Mouse (Mus musculus) midbrain, embryonic 10.5 days (tissue): Measurements from ENCODE around the gene Adamtsl2. TPM values are rescaled to one million over a fixed set of nuclear protein-coding genes. Genes with fewer than 3 reads are reported as not detected.

Experiments
- DNase-seq: peaks from one replicate; pipeline ENCODE4 v3.0.0-alpha.2; 2017; ENCODE audit warnings: low spot score
- H3K27ac ChIP-seq: fragments of 300-500 bp; sonication (generic); replicated peaks from 2 replicates; pipeline ENCODE4 v1.5.1; 2016; ENCODE audit warnings: mild to moderate bottlenecking
- H3K27me3 ChIP-seq: fragments of 300-500 bp; sonication (generic); 2 replicates; pipeline ENCODE4 v1.6.1; 2016; ENCODE audit warnings: low read depth, mild to moderate bottlenecking; ENCODE audit not compliant: poor library complexity, severe bottlenecking
- H3K36me3 ChIP-seq: fragments of 300-500 bp; sonication (generic); 2 replicates; pipeline ENCODE4 v1.6.1; 2016; ENCODE audit warnings: mild to moderate bottlenecking, moderate library complexity
- H3K4me1 ChIP-seq: fragments of 300-500 bp; sonication (generic); 2 replicates; pipeline ENCODE4 v1.6.1; 2016
- H3K4me3 ChIP-seq: fragments of 300-500 bp; sonication (generic); 2 replicates; pipeline ENCODE4 v1.5.1; 2016; ENCODE audit warnings: mild to moderate bottlenecking, moderate library complexity
- H3K9me3 ChIP-seq: fragments of 300-500 bp; sonication (generic); replicated peaks from 2 replicates; pipeline ENCODE4 v1.6.1; 2016; ENCODE audit warnings: mild to moderate bottlenecking
- WGBS: fragments of 180-500 bp; shearing (Covaris S2); methylation state at CpG from one replicate; pipeline ENCODE4 v1.1.7; 2016; 5-methylcytosine and 5-hydroxymethylcytosine counted together
- polyA plus RNA-seq: library from polyadenylated mRNA; unstranded; fragments of >200 nt; fragmentation: Nextera tagmentation; extraction: Ambion mirVana; gene quantifications from 2 replicates; pipeline ENCODE4 v1.2.1, GENCODE M21; 2016

The Adamtsl2 gene
- polyA plus RNA-seq, 1 experiment from 2014 or later: 4.8 TPM

GRCm38 (mm10) chr2:27078312-27078711, 867 bp upstream of the Adamtsl2 start:
- no peaks in the 10 kb centered on the region for H3K36me3 ChIP-seq
- 31% methylated on average over 2 of the region's 2 CpGs for WGBS
- no peak overlapping the region for H3K4me3 ChIP-seq
- H3K27me3 ChIP-seq: peaks cover 20% of the 10 kb centered on the region
- H3K9me3 ChIP-seq: no peaks in the 10 kb centered on the region
- peak overlapping the region; percentile 69; the same call in 1 of the 2 replicates for H3K27ac ChIP-seq
- peaks cover 27% of the 10 kb centered on the region for H3K4me1 ChIP-seq
- no peak for DNase-seq

GRCm38 (mm10) chr2:27079649-27080048, 470 bp downstream of the Adamtsl2 start:
- H3K36me3 ChIP-seq: no peaks in the 10 kb centered on the region
- peaks cover 20% of the 10 kb centered on the region for H3K27me3 ChIP-seq
- DNase-seq: no peak
- peak overlapping the region; percentile 19 for H3K4me3 ChIP-seq
- H3K27ac ChIP-seq: peak overlapping the region; percentile 69
- peaks cover 31% of the 10 kb centered on the region for H3K4me1 ChIP-seq
- H3K9me3 ChIP-seq: no peaks in the 10 kb centered on the region
- 68% methylated on average over 2 of the region's 2 CpGs for WGBS

- Histone ChIP-seq H3K27me3 (peaks cover 13% of the 10 kb centered on the region; the same call in 1 of the 2 replicates), H3K4me1 (peaks cover 17% of the 10 kb centered on the region), H3K36me3 (no peaks in the 10 kb centered on the region), H3K27ac (no peak overlapping the region), H3K4me3 (no peak overlapping the region), H3K9me3 (no peaks in the 10 kb centered on the region)
- WGBS: 80% methylated on average over 12 of the region's 12 CpGs
- DNase-seq: no peak
These were observed 4.7 kb downstream of the Adamtsl2 start for GRCm38 (mm10) chr2:27083761-27084475.

GRCm38 (mm10) chr2:27084963-27085362, 5.8 kb downstream of the Adamtsl2 start:
- H3K27me3 ChIP-seq: peaks cover 3% of the 10 kb centered on the region; the same call in 1 of the 2 replicates
- WGBS: 59% methylated on average over 8 of the region's 8 CpGs
- H3K27ac ChIP-seq: no peak overlapping the region
- H3K4me1 ChIP-seq: peaks cover 7% of the 10 kb centered on the region
- no peaks in the 10 kb centered on the region for H3K9me3 ChIP-seq
- H3K36me3 ChIP-seq: no peaks in the 10 kb centered on the region
- H3K4me3 ChIP-seq: no peak overlapping the region
- no peak for DNase-seq

GRCm38 (mm10) chr2:27085801-27086200, 6.6 kb downstream of the Adamtsl2 start:
- DNase-seq: no peak
- no peaks in the 10 kb centered on the region for H3K36me3 ChIP-seq
- H3K27me3 ChIP-seq: no peaks in the 10 kb centered on the region
- H3K4me3 ChIP-seq: no peak overlapping the region
- H3K27ac ChIP-seq: no peak overlapping the region
- peaks cover 4% of the 10 kb centered on the region; the same call in 1 of the 2 replicates for H3K4me1 ChIP-seq
- 52% methylated on average over 2 of the region's 2 CpGs for WGBS
- H3K9me3 ChIP-seq: no peaks in the 10 kb centered on the region

- H3K9me3 ChIP-seq: no peaks in the 10 kb centered on the region
- H3K27me3 ChIP-seq: no peaks in the 10 kb centered on the region
- WGBS: 81% methylated on average over 4 of the region's 4 CpGs
- H3K4me1 ChIP-seq: peaks cover 4% of the 10 kb centered on the region; the same call in 1 of the 2 replicates
- no peak overlapping the region for H3K4me3 ChIP-seq
- H3K27ac ChIP-seq: no peak overlapping the region
- H3K36me3 ChIP-seq: no peaks in the 10 kb centered on the region
- DNase-seq: no peak
These were observed 7.4 kb downstream of the Adamtsl2 start for GRCm38 (mm10) chr2:27086483-27087010.

- 96% methylated on average over 5 of the region's 5 CpGs for WGBS
- H3K27me3 ChIP-seq: no peaks in the 10 kb centered on the region
These were observed 8.4 kb downstream of the Adamtsl2 start for GRCm38 (mm10) chr2:27087581-27087980.

GRCm38 (mm10) chr2:27088071-27088644, 9.0 kb downstream of the Adamtsl2 start:
- DNase-seq: no peak
- no peak overlapping the region for H3K4me3 ChIP-seq
- peaks cover 4% of the 10 kb centered on the region; the same call in 1 of the 2 replicates for H3K4me1 ChIP-seq
- H3K27ac ChIP-seq: no peak overlapping the region
- no peaks in the 10 kb centered on the region for H3K27me3 ChIP-seq
- no peaks in the 10 kb centered on the region for H3K36me3 ChIP-seq
- no peaks in the 10 kb centered on the region for H3K9me3 ChIP-seq
- WGBS: 86% methylated on average over 18 of the region's 18 CpGs

More at GRCm38 (mm10) chr2:27087581-27087980, 8.4 kb downstream of the Adamtsl2 start:
- no peak overlapping the region for H3K4me3 ChIP-seq
- H3K27ac ChIP-seq: no peak overlapping the region
- DNase-seq: no peak
- peaks cover 4% of the 10 kb centered on the region; the same call in 1 of the 2 replicates for H3K4me1 ChIP-seq
- H3K36me3 ChIP-seq: no peaks in the 10 kb centered on the region
- no peaks in the 10 kb centered on the region for H3K9me3 ChIP-seq

- Histone ChIP-seq H3K4me1 (peaks cover 4% of the 10 kb centered on the region; the same call in 1 of the 2 replicates), H3K4me3 (no peak overlapping the region), H3K9me3 (no peaks in the 10 kb centered on the region), H3K27me3 (no peaks in the 10 kb centered on the region), H3K36me3 (no peaks in the 10 kb centered on the region), H3K27ac (no peak overlapping the region)
- WGBS: 73% methylated on average over 5 of the region's 5 CpGs
- no peak for DNase-seq
These were observed 9.5 kb downstream of the Adamtsl2 start for GRCm38 (mm10) chr2:27088700-27089099.

GRCm38 (mm10) chr2:27089238-27089637, 10.1 kb downstream of the Adamtsl2 start:
- H3K9me3 ChIP-seq: no peaks in the 10 kb centered on the region
- no peak overlapping the region for H3K27ac ChIP-seq
- H3K27me3 ChIP-seq: no peaks in the 10 kb centered on the region
- H3K36me3 ChIP-seq: no peaks in the 10 kb centered on the region
- 79% methylated on average over 1 of the region's 1 CpGs for WGBS
- no peaks in the 10 kb centered on the region for H3K4me1 ChIP-seq
- DNase-seq: no peak
- H3K4me3 ChIP-seq: no peak overlapping the region

GRCm38 (mm10) chr2:27095178-27095577, 16.0 kb downstream of the Adamtsl2 start:
- no peaks in the 10 kb centered on the region for H3K27me3 ChIP-seq
- H3K36me3 ChIP-seq: no peaks in the 10 kb centered on the region
- no peaks in the 10 kb centered on the region for H3K9me3 ChIP-seq
- H3K4me3 ChIP-seq: no peak overlapping the region
- no peak for DNase-seq
- no peak overlapping the region for H3K27ac ChIP-seq
- WGBS: 90% methylated on average over 7 of the region's 7 CpGs
- H3K4me1 ChIP-seq: peaks cover 14% of the 10 kb centered on the region

GRCm38 (mm10) chr2:27096341-27096981, 17.3 kb downstream of the Adamtsl2 start:
- Histone ChIP-seq H3K9me3 (no peaks in the 10 kb centered on the region), H3K27ac (0 out of 2 replicates have a peak overlapping the region, but pooled peaks have one; percentile 17), H3K36me3 (no peaks in the 10 kb centered on the region), H3K27me3 (0 out of 2 replicates have a peak, but pooled peaks cover 3% of the 10 kb centered on the region), H3K4me1 (peaks cover 14% of the 10 kb centered on the region), H3K4me3 (no peak overlapping the region)
- no peak for DNase-seq
- 74% methylated on average over 13 of the region's 13 CpGs for WGBS
